Mouse (Mus musculus): Measurements from ENCODE around the gene Olfr694. TPM values are rescaled to one million over a fixed set of nuclear protein-coding genes. Genes with fewer than 3 reads are reported as not detected.
"Not testable (repeated sequence)": the region's sequence is repeated elsewhere in the genome, so short reads cannot be mapped to it uniquely, and the experiment has no call there.

The Olfr694 gene
- not detected in 2 replicates for polyA plus RNA-seq (2012; rRNA removed)

DNA sequence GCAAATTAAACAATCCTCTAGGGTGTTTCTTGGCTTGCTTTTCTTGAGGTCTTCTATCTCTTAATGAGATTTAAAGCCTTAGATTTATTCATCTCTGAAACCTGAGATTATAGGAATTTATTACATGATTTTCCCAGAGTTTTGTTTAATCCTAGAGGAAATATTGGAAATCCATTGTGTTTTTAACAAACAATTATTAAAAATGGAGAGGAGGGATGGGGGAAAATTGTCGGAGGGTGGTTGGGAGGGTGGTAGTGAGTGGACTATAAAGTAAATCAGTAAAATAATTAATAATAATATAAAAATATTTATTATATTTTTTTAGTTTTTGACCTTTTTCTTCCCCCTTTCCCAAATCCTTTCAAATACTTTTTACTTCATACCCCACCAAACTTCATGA, at the start of gene Olfr694:
Gene Olfr694, minus strand, starts transcription at position 101 of the 400 bp plus-strand sequence.
- no peak for DNase-seq (ENCODE audit: extremely low spot score in 1 of 2, low spot score in 1 of 2)

DNA sequence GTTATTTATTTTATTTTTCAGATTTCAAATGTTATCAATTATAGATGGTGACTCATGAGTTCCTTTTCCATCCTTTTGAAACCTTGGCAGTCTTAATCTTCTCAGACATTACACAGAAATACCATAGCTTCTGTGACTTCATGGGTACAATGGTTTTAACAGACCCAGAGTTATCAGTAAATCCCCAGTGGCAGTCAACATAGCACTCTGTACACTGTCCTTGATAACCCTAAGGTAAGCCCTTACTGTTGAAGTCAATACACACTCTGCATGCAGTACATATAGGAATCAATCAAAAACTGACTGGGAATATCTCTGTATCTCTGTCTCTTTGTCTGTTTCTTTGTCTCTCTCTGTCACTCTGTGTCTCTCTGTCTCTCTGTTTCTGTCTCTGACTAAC, 45.4 kb upstream of the Olfr694 start:
- no peak for DNase-seq (ENCODE audit: extremely low spot score in 1 of 2, low spot score in 1 of 2)

DNA sequence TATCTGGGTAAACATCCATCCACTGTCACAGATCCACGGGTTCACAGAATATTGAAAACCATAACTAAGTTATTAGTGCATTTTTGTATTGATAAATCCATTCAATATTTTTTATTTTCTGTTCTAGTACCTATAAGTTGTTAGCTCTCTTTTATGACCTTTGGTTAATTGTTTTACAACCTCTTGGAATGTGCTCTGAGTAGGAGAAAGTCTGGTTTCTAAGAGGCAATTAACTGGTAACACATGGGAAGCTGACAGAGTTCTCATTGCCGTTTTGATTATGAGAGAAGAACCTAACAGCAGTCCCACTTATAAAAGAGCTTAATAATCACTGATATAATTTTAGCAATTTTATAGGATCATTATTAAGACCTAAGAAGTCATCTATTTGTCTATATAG, 42.1 kb upstream of the Olfr694 start:
- DNase-seq (ENCODE audit: extremely low spot score in 1 of 2, low spot score in 1 of 2) = no peak

DNA sequence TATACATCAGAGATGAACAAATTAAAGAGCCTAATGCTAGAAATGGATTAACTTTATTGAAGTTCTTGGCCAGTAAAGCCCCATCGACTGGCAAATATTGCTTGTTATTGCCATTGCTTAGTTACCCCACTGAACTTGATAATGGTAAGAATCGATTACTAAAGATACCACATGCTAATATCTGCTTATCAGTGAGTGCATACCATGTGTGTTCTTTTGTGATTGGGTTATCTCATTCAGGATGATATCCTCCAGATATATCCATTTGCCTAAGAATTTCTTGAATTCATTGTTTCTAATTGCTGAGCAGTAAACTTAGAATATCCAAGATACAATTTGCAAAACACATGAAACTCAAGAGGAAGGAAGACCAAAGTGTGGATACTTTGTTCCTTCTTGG, 34.0 kb upstream of the Olfr694 start:
- DNase-seq (ENCODE audit: extremely low spot score in 1 of 2, low spot score in 1 of 2) = not testable (repeated sequence)

DNA sequence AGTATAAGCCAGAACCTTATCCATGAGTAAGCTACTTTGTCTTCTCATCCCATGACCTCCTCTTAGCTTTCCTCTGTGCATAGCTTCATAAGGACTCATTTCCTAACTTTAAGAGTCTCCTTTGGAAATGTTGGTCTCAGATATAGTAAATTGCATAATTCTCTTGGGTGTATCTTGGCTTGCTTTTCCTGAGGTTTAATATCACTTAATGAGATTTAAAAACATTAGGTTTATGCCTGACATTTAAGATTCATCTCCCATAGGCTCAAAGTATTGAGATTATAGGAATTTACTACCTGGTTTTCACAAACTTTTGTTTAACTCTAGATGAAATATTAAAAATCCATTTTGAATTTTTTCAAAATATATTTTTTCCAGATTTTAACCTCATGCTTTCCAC, 24.7 kb upstream of the Olfr694 start, which contains the start of gene Olfr695:
Gene Olfr695, minus strand, starts transcription at position 101 of the 400 bp plus-strand sequence.
- DNase-seq (ENCODE audit: extremely low spot score in 1 of 2, low spot score in 1 of 2) = no peak

DNA sequence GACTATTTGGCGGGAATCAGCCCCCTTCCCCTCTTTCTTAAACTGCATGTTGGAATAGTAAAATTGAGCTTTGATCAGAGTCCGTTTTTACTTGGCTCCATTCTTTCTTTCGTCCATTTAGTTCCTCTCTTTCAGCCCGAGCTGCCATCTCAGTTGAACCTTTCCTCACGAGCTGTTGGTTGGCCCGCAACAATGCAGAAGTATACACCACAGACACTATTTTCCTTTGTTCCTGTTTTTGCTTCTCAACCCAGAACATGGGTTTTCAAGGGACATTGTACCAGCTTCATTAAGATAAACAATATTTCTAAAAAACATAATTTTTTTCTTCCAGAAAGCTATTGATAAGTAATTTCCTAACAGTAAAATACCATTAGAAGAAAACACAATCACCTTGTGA, 19.8 kb upstream of the Olfr694 start:
- no peak for DNase-seq (ENCODE audit: extremely low spot score in 1 of 2, low spot score in 1 of 2)

DNA sequence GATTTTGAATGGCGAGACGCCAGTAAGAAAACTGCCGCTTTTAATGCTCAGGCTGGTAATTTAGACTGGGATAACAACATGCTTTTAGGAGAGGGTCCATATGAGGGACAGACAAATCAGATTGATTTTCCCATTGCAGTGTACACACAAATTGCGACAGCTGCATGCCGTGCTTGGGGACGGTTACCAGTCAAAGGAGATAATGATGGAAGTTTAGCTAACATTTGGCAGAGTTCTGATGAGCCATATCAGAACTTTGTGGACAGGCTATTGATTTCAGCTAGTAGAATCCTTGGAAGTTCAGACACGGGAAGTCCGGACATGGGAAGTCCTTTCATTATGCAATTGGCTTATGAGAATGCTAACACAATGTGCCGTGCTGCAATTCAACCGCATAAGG, 16.1 kb upstream of the Olfr694 start:
- not testable (repeated sequence) for DNase-seq (ENCODE audit: extremely low spot score in 1 of 2, low spot score in 1 of 2)

DNA sequence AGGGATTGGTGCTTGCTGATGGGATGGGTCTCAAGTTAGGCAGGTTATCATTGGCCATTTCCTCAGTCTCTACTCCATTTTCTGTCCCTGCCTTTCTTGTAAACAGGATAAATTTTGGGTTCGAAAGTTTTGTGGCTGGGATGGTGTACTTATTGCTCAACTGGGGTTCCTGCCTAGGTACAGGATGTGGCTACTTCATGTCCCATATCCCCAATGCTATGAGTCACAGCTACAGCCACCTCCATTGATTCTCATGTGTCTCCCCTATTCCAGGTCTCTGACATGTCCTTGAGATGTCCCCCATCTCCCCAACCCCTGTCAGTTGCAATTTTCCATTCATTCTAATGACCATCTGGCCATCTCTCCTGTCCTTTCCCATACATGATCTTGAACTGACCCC, 5.3 kb upstream of the Olfr694 start:
- no peak for DNase-seq (ENCODE audit: extremely low spot score in 1 of 2, low spot score in 1 of 2)

DNA sequence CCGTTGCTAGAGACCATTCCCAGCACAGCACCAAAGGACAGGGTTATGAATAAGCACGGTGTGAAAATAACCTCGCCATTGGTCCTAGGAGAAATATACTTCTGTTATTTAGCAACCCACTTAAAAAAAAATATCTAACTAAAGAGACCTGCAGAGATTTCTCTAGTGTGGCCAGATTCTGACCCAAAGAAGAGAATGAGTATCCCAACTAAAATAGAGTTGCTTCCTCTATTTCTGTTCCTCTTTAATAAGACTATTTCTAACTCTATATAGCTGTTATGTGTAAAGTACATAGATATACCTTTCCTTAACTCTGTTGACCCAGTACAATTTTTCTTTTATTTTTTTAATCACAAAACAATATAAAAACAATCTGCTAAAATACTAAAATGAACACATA, 1.4 kb upstream of the Olfr694 start:
- DNase-seq (ENCODE audit: extremely low spot score in 1 of 2, low spot score in 1 of 2) = no peak

DNA sequence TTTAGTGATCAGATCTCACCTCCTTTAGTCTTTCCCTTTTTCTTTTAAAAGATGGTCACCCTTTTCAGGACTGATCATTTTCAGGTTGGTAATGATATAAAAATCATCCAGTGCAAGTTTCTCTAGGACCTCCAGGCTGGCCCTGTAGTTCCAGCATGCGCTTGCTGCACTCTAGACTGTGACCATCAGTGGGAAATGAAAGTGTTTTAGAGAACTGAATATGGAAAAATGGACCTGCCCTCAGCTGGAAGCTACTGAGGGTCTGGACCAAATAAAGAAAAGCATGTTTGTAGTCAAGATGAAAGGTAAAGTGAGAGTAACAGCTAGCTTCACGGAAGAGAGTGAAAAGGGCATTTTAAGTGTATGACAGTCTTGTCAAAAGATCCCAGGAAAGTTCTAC, 6.2 kb downstream of the Olfr694 start:
- no peak for DNase-seq (ENCODE audit: extremely low spot score in 1 of 2, low spot score in 1 of 2)

DNA sequence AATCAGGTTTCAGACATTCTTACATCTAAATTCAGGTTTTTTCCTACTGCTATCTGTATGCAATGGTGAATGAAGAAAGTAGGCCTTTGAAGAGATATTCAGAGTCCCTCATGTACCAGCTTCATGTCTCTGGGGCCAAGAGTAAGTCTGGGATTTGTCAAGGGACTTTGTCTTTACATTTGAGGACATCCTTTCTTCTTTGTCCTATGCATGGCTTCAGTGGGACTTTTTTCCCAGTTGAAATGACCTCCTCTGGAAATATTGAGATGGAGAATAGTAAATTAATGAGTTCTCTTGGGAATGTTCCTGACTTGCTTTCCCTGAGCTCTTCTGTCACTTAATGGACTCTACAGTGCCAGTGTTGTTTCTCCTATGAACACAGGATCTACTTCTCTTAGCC, 11.1 kb downstream of the Olfr694 start, which contains the start of gene Olfr693:
Gene Olfr693, minus strand, starts transcription at position 101 of the 400 bp plus-strand sequence.
- DNase-seq (ENCODE audit: extremely low spot score in 1 of 2, low spot score in 1 of 2) = no peak

DNA sequence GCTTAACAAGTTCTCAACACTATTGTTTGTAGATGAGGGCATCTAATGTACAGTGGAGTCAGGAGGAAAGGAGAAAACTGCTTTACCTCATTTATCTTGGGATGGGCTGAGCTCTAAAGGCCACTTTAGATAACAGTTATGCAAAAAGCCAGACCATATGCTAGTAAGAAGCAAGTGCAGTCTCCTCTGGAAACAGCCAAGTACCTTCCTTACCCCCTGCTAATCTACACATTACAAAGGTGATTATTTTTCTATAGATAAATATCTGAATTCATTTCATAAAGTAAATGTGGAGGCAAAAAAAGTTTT, 39.3 kb downstream of the Olfr694 start:
- no peak for DNase-seq (ENCODE audit: extremely low spot score in 1 of 2, low spot score in 1 of 2)

DNA sequence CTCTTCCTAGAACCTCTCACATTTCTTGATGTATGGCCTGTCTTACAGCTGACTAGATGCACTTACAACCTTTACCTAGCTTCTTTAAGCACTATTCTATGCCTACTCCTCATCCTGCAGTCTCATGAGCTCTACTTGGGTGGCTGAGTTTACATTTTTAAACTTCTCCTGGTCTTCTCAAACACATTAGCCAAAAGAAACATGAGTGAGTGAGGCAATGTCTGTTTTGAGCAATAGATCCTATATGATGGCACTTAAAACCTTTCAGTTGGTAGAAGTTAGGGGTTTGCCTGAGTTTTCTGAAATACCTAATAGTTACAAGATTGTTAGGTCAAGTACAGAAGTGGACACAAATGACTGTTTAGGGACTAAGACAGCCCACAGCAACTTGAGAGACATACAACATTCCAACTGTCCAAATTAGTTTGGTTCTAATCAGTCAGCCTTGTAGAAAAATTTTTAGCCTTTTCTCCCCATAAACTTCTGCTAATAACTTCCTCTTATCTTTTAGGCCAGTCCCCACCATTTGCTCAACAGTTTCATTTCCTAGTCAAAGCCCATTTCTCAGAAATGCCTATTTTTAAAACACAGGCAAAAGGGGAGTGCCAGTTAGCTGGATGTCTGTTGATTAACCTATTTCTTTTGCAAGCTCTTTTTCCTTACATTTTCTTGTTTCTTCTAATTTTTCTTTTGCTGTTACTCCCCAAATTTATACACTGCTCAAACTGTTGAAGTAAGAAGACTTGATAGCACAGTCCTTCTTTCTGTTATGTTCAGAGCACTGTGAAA, 39.9 kb downstream of the Olfr694 start:
- no peak for DNase-seq (ENCODE audit: extremely low spot score in 1 of 2, low spot score in 1 of 2)

DNA sequence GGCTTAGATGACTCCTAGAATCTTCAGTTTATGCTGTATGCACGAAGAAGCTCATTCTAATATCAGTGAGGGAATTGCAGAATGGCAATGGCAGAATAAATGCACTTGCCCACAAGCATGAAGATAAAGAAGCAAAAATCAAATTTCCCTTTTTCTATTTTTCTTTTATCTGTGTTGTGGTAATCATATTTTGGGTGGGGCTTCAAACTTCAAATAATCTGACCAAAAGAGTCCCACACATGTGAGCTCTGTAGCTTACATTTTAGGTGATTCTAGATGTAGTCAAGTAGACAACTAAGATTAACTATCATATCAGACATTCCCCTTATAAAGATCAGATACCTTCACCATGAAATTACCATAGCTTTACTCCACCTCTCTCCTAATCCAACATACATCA, 41.8 kb downstream of the Olfr694 start:
- no peak for DNase-seq (ENCODE audit: extremely low spot score in 1 of 2, low spot score in 1 of 2)

DNA sequence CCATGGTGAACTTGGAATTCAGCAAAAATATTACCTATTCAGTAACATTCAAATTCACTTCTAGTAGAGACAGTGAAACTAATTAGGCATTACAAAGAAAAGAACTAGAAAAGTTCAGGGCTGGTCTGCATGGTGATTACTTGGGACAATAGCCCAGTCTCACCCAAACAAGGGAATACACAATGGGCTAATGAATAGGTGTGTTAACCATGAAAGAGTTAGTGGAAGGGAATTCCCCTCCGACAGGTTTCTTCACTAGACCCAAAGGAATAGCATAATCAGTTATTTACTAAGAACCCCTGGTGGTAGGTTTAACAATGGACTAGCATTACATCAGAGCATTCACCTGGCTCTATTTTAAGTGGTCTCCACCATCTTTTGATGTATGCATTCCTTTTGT, 46.4 kb downstream of the Olfr694 start:
- no peak for DNase-seq (ENCODE audit: extremely low spot score in 1 of 2, low spot score in 1 of 2)

DNA sequence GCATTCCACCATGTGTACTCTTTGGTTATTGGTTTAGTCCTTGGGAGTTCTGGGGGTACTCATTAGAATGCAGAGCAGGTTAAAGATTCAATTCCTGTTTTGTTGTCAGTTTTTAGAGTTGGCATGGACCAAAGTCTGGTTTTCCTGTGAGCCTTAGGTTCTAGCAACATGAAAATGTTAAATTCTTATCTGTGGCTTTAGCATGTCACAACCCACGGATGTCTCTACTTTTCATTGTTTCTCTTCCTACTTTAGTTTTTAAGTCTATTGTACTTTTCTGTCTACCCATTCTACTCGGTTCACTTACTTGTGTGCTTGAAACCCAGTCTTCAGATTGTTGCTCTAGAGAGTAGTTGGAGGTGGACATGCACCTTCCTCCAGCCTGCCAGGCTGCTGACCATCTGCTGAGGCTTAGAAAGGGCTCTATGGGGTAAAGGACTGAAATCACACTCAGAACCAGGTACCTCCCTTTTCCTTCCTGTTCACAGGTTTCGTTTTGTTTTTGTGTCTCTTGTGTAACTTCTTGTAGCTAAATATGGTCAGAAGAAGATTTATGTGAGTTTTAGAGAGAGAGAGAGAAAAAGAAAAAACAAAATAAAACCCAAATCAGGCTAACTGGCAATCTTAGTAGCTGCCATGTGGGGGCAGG, 47.3 kb downstream of the Olfr694 start:
- no peak for DNase-seq (ENCODE audit: extremely low spot score in 1 of 2, low spot score in 1 of 2)

DNA sequence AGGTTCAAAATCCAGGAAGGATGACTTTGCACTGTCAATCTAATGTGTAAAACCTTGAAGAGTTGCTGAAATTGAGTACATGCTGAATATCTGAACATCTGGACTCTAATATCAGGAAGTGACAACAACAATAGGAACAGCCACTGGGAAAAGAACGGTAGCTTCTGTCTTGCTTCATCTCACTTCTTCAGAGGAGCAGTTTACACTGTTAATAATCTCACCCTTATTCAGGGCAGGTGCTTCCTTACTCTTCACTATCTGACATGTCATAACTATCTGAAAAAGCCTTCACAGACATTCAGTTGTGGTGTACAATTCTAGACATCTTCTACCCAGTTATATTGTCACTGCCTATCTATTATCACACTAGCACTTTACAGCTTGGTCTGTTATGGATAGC, 50.8 kb downstream of the Olfr694 start:
- no peak for DNase-seq (ENCODE audit: extremely low spot score in 1 of 2, low spot score in 1 of 2)

DNA sequence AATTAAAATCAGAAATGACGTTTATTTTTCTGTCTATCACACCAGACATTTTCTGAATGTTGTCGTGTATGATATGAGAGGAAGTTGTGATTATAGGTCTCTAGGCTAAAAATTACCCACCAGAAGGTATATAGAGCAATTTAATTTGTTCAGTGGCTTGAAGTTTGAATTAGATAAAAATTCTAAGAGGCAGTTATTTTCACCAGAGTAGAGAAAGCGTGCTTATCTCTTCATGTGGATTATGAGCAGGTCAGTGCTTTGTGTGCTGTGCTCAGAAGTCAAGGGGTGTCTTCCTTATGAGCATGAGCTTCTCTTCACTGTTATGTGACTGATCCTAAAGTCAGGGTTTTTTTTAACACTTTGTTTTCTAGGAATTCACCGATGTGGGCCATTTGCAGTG, 56.1 kb downstream of the Olfr694 start:
- no peak for DNase-seq (ENCODE audit: extremely low spot score in 1 of 2, low spot score in 1 of 2)

All from frontal cortex, adult 2 months (tissue).